Mouse (Mus musculus) lung, postnatal 0 days (tissue): Measurements from ENCODE around the gene Fuca1.

Experiments used
- CTCF ChIP-seq: IDR thresholded peaks from 2 replicates; pipeline ENCODE4 v1.5.1; 2016; ENCODE audit warnings: antibody characterized with exemption, mild to moderate bottlenecking
- EP300 ChIP-seq: IDR thresholded peaks from 2 replicates; pipeline ENCODE4 v1.6.1; 2016; ENCODE audit warnings: antibody characterized with exemption, mild to moderate bottlenecking, control low read depth

DNA sequence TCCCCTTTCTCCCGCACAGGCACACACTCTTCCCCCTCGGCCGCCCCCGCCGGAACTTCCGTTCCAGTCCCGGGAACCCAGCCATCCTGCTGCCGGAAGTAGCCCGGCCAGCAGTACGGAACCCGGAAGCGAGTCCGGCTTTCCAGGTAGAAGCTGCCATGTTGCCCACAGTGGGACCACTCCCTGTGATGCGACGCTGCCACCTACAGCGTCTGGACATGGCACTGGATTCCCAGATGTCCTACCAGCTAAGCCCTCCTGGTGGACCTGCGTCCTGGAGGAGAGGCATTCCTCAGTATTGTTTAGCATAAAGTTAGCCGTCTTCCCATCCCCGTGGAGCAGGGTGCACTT lies 52.0 kb downstream of the Fuca1 start, which contains the start of gene Lypla2:
- 0 out of 2 replicates have a peak, but pooled peaks have one; percentile 15 for TF ChIP-seq CTCF
- no peak for TF ChIP-seq EP300
